Mouse (Mus musculus): ENCODE data around the gene A930004D18Rik.

A930004D18Rik gene

GRCm38 (mm10) chr2:18053243-18053950, 15.9 kb upstream of the A930004D18Rik start:
- no peak for DNase-seq (ENCODE audit: low read depth, low spot score)

- no peak for DNase-seq (ENCODE audit: low read depth, low spot score)
Observed at GRCm38 (mm10) chr2:18052581-18052980, 15.0 kb upstream of the A930004D18Rik start.

GRCm38 (mm10) chr2:18051831-18052170, 14.3 kb upstream of the A930004D18Rik start:
- no peak for DNase-seq (ENCODE audit: low read depth, low spot score)

GRCm38 (mm10) chr2:18051026-18051830, 13.7 kb upstream of the A930004D18Rik start:
- DNase-seq (ENCODE audit: low read depth, low spot score): no peak

- DNase-seq (ENCODE audit: low read depth, low spot score): peak; percentile 16
Observed at GRCm38 (mm10) chr2:18050541-18050985, 13.0 kb upstream of the A930004D18Rik start.

GRCm38 (mm10) chr2:18050018-18050417, 12.5 kb upstream of the A930004D18Rik start:
- no peak for DNase-seq (ENCODE audit: low read depth, low spot score)

GRCm38 (mm10) chr2:18049279-18049821, 11.8 kb upstream of the A930004D18Rik start:
- DNase-seq (ENCODE audit: low read depth, low spot score): peak; percentile 57

- DNase-seq (ENCODE audit: low read depth, low spot score): peak; percentile 14
Observed at GRCm38 (mm10) chr2:18048453-18049075, 11.0 kb upstream of the A930004D18Rik start, which contains the start of gene Skida1. Gene Skida1 (minus strand): TSS chr2:18049051.

- peak; percentile 84 for DNase-seq (ENCODE audit: low read depth, low spot score)
Observed at GRCm38 (mm10) chr2:18047646-18048452, 10.3 kb upstream of the A930004D18Rik start.

- peak; percentile 65 for DNase-seq (ENCODE audit: low read depth, low spot score)
Observed at GRCm38 (mm10) chr2:18046758-18047645, 9.5 kb upstream of the A930004D18Rik start.

- no peak for DNase-seq (ENCODE audit: low read depth, low spot score)
Observed at GRCm38 (mm10) chr2:18046186-18046585, 8.6 kb upstream of the A930004D18Rik start.

- no peak for DNase-seq (ENCODE audit: low read depth, low spot score)
Observed at GRCm38 (mm10) chr2:18045781-18046181, 8.2 kb upstream of the A930004D18Rik start.

- DNase-seq (ENCODE audit: low read depth, low spot score): no peak
Observed at GRCm38 (mm10) chr2:18045143-18045780, 7.7 kb upstream of the A930004D18Rik start.

- DNase-seq (ENCODE audit: low read depth, low spot score): peak; percentile 53
Observed at GRCm38 (mm10) chr2:18041199-18041885, 3.8 kb upstream of the A930004D18Rik start.

GRCm38 (mm10) chr2:18040347-18041160, 3.0 kb upstream of the A930004D18Rik start:
- DNase-seq (ENCODE audit: low read depth, low spot score): peak; percentile 78

- peak; percentile 72 for DNase-seq (ENCODE audit: low read depth, low spot score)
Observed at GRCm38 (mm10) chr2:18039566-18040290, 2.2 kb upstream of the A930004D18Rik start.

- DNase-seq (ENCODE audit: low read depth, low spot score): no peak
Observed at GRCm38 (mm10) chr2:18038895-18039371, 1.4 kb upstream of the A930004D18Rik start.
